Mouse (Mus musculus) MEL-GATA-1-ER (cell line): ENCODE measurements around the gene Upk3a.
"Not testable (repeated sequence)": the region's sequence is repeated elsewhere in the genome, so short reads cannot be mapped to it uniquely, and the experiment has no call there.

ENCODE experiments used
- DNase-seq: peaks from one replicate; pipeline ENCODE4 v3.0.0-alpha.2; 2012; ENCODE audit warnings: low read depth; ENCODE audit errors: extremely low read depth

Upk3a gene

GRCm38 (mm10) chr15:85000984-85001982, 15.7 kb upstream of the Upk3a start:
- DNase-seq, result no peak

- DNase-seq, result no peak
These were observed 7.3 kb upstream of the Upk3a start for GRCm38 (mm10) chr15:85009666-85010065.

GRCm38 (mm10) chr15:85011895-85012661, 4.9 kb upstream of the Upk3a start:
- DNase-seq, result no peak

- DNase-seq, result no peak
These were observed 4.3 kb upstream of the Upk3a start for GRCm38 (mm10) chr15:85012662-85013054.

GRCm38 (mm10) chr15:85015771-85016170, 1.2 kb upstream of the Upk3a start:
- no peak for DNase-seq

- DNase-seq, result no peak
These were observed 5.3 kb downstream of the Upk3a start for GRCm38 (mm10) chr15:85022211-85022610.

GRCm38 (mm10) chr15:85026197-85026596, 9.3 kb downstream of the Upk3a start:
- DNase-seq, result no peak

GRCm38 (mm10) chr15:85027740-85028139, 10.8 kb downstream of the Upk3a start:
- DNase-seq, result no peak

- DNase-seq, result not testable (repeated sequence)
These were observed 11.7 kb downstream of the Upk3a start, which contains the start of gene Fam118a for GRCm38 (mm10) chr15:85028648-85029047. Gene Fam118a (plus strand): TSS chr15:85028948.

GRCm38 (mm10) chr15:85030643-85031042, 13.7 kb downstream of the Upk3a start:
- not testable (repeated sequence) for DNase-seq

GRCm38 (mm10) chr15:85031866-85032265, 14.9 kb downstream of the Upk3a start:
- DNase-seq, result no peak

- DNase-seq, result not testable (repeated sequence)
These were observed 17.0 kb downstream of the Upk3a start for GRCm38 (mm10) chr15:85033916-85034315.

GRCm38 (mm10) chr15:85036566-85037342, 19.8 kb downstream of the Upk3a start:
- peak; percentile 82 for DNase-seq

- no peak for DNase-seq
These were observed 20.4 kb downstream of the Upk3a start for GRCm38 (mm10) chr15:85037343-85037690.

GRCm38 (mm10) chr15:85041546-85042225, 24.7 kb downstream of the Upk3a start:
- DNase-seq, result no peak

GRCm38 (mm10) chr15:85042361-85042954, 25.5 kb downstream of the Upk3a start:
- no peak for DNase-seq

GRCm38 (mm10) chr15:85043116-85043515, 26.2 kb downstream of the Upk3a start:
- DNase-seq, result no peak

GRCm38 (mm10) chr15:85043761-85044160, 26.8 kb downstream of the Upk3a start:
- DNase-seq, result no peak

- no peak for DNase-seq
These were observed 29.4 kb downstream of the Upk3a start for GRCm38 (mm10) chr15:85046230-85046950.

- DNase-seq, result no peak
These were observed 30.9 kb downstream of the Upk3a start for GRCm38 (mm10) chr15:85047865-85048264.
